Mouse (Mus musculus): Measurements from ENCODE around the gene Nalcn. TPM values are rescaled to one million over a fixed set of nuclear protein-coding genes. Genes with fewer than 3 reads are reported as not detected.
"Not testable (repeated sequence)": the region's sequence is repeated elsewhere in the genome, so short reads cannot be mapped to it uniquely, and the experiment has no call there.

The Nalcn gene
- 10.6 and 15.7 TPM in 2 replicates for polyA plus RNA-seq (2012; rRNA removed)

DNA sequence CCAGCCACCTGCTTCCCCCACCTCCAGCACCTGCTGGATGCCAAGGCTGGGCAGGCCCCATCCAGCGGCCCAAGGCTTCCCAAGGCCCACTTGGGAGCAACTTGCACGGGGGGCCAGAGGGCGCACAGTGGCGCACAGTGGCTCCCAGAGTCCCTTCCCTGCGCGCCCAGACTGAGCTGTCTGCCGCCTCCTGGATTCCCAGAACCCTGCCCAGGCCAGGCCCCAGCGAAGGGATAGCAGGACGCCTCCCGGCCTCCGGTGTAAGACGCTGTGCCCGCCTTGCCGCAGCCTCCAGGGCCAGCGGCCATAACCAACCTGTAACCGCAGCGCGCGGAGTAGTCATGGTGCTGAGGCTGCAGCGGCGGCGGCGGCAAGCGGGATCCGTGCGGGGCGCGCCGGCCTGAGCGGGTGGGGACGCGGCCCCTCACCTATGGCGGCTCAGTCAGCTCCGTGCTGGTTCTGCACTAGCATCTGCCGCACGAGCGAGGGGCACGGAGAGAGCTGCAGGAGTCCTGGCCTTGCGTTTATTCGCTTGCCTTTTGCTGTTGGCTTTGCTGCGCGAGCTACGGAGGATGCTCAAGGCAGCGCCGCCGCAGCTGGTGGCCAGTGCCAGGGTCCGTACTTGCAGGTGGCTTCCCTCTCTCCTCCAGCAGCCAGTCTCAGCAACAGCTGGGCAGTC, at the start of gene Nalcn:
TSS of gene Nalcn (minus strand) at position 644 of the 679 bp plus-strand sequence.
- peak; percentile 86 for DNase-seq (ENCODE audit: low read depth)
- TF ChIP-seq CTCF (IDR thresholded peaks at IDR 0.05; ENCODE audit: borderline replicate concordance, extremely low read depth, insufficient read depth, insufficient read length) (no peak), POLR2A (IDR thresholded peaks at IDR 0.05; ENCODE audit: borderline replicate concordance, extremely low read depth, insufficient read depth, insufficient read length, poor library complexity, severe bottlenecking) (no peak)

DNA sequence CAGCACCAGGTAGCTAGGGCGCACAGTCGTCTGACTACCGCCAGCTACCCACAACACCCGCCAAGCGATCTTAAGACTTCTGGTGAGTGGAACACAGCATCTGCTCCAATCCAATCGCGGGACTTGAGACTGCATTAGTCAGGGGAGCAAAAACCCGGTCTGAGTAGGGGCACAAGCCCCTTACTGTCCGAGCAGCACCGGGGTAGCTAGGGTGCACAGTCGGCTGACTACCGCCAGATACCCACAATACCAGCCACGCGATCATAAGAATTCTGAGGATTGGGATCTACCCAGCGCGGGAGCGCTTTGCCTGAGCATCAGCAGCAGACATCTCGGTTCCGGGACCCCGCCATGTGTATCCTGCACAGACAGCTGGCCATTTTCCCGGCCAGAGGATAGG, 44.1 kb upstream of the Nalcn start:
- not testable (repeated sequence) for DNase-seq (ENCODE audit: low read depth)

DNA sequence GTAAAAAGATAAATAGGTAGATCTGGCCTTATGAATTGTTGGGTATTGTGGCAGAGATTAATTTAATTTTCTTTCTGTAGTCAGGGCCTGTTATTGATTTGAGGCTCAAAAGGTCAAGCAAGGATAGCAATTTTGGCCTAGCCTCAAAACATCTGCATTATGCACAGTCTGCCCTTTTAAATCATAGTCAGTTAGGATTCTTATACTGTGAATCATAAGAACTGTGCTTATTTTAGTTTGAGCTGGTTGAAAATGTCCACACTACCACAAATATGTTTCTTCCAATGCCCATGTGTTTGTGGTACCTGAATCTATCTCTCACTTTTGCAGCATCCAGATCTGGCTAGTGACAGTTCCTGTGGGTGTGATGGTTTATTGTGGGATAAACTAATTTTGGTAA, 37.5 kb upstream of the Nalcn start:
- DNase-seq (ENCODE audit: low read depth) = no peak
- TF ChIP-seq POLR2A (IDR thresholded peaks at IDR 0.05; ENCODE audit: borderline replicate concordance, extremely low read depth, insufficient read depth, insufficient read length, poor library complexity, severe bottlenecking) = no peak
- no peak for TF ChIP-seq CTCF (IDR thresholded peaks at IDR 0.05; ENCODE audit: borderline replicate concordance, extremely low read depth, insufficient read depth, insufficient read length)

DNA sequence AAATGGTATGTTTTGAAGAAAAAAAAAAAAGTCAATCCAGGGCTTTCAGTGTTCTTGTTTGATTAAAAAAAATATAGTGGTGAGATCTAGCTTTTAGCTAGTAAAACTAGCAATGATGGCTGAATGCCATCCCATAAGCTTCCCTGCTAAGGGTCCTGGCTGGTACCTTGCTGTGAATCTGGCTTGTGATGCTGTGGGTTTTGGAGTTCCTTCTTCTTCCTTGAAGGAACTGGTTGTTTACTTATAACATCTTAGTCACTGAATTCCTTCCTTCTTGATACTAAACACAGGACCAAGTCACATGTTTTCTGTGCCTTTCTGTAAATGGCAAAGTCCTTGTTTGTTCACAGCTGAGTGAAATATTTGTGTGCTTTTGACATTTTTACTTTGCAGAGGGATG, 36.3 kb upstream of the Nalcn start:
- no peak for TF ChIP-seq CTCF (IDR thresholded peaks at IDR 0.05; ENCODE audit: borderline replicate concordance, extremely low read depth, insufficient read depth, insufficient read length)
- TF ChIP-seq POLR2A (IDR thresholded peaks at IDR 0.05; ENCODE audit: borderline replicate concordance, extremely low read depth, insufficient read depth, insufficient read length, poor library complexity, severe bottlenecking) = no peak
- peak; percentile 20 for DNase-seq (ENCODE audit: low read depth)

DNA sequence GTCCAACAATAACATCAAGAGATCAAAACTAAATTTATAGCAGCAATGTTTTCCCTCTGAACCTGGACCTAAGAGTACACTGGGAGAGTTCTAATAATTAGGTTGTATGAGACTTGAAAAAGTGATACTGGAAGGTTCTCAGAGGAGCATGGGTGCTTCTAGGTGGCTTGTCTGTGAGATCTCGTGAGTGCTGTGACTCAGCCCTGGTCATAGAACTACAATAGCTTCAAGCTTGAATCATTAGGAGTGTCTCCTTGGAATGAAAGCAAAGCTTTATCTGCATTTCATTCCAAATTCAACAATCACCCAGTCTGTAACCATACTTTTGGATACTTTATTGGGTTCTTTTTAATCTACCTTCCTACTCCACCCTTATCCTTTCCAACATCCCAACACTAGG, 35.4 kb upstream of the Nalcn start:
- no peak for DNase-seq (ENCODE audit: low read depth)
- TF ChIP-seq CTCF (IDR thresholded peaks at IDR 0.05; ENCODE audit: borderline replicate concordance, extremely low read depth, insufficient read depth, insufficient read length) (no peak), POLR2A (IDR thresholded peaks at IDR 0.05; ENCODE audit: borderline replicate concordance, extremely low read depth, insufficient read depth, insufficient read length, poor library complexity, severe bottlenecking) (no peak)

DNA sequence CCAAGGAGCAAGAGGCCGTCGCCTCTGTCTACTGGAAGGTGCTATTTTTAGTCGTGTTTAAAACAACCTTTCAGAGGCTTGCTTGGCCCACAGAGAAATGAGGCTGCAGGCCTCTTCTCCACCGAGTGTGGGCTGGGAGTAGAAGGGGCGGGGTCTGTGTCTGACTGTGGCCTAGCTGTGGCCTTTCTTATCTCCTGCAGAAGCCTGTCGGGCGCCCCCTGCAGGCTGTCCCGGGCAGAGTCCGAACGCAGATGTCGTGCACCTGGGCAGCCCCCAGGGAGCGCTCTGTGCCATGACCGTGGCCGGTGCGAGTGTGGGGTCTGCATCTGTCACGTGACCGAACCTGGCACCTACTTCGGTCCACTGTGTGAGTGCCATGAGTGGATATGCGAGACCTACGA, 34.1 kb upstream of the Nalcn start:
- peak; percentile 56; the same call in 1 of the 2 replicates for TF ChIP-seq CTCF (IDR thresholded peaks at IDR 0.05; ENCODE audit: borderline replicate concordance, extremely low read depth, insufficient read depth, insufficient read length)
- TF ChIP-seq POLR2A (IDR thresholded peaks at IDR 0.05; ENCODE audit: borderline replicate concordance, extremely low read depth, insufficient read depth, insufficient read length, poor library complexity, severe bottlenecking) = no peak

DNA sequence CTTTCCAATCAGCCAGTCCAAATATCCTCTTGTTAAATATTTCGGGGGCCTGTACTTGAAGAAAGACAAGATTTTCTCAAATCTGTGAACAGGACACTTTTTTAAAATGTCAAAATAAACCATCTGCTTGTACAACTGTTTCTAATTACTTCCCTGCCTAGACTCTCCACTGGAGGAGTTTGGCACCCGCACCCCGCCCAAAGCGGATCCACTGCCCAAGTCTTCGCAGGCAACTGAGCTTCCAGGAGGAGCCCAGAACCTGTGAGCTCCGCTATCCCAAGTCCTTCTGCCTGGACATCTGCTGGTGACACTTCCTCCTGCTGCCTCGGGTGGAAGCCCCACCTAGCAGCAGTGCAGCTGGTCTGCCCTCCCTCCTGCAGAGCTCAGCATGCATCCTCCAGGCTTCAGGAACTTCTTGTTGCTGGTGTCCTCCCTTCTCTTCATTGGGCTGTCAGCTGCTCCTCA, 33.0 kb upstream of the Nalcn start, which contains the start of gene Itgbl1:
TSS of gene Itgbl1 (plus strand) at position 51 of the 465 bp plus-strand sequence.
- peak; percentile 84 for DNase-seq (ENCODE audit: low read depth)
- no peak for TF ChIP-seq POLR2A (IDR thresholded peaks at IDR 0.05; ENCODE audit: borderline replicate concordance, extremely low read depth, insufficient read depth, insufficient read length, poor library complexity, severe bottlenecking)
- no peak for TF ChIP-seq CTCF (IDR thresholded peaks at IDR 0.05; ENCODE audit: borderline replicate concordance, extremely low read depth, insufficient read depth, insufficient read length)

More for the DNA sequence above, 34.1 kb upstream of the Nalcn start:
- peak; percentile 87 for DNase-seq (ENCODE audit: low read depth)

DNA sequence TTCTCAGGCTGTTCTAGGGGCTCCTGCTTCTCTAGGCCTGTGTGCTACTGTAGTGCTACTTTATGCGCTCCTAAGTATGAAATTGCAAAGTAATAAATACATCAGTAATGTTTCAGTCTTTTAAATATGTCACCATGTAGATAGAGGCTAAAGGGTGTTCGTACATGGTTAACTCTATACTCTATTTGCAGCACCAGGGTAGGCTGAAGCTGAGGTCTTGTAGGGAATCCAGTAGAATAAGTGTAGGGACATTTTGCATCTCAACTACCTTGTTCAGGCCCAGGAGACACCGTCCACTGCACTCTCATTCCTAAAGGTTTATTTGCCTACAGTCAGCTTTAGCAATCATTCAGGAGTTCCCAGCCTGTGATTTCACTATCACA, 227 bp upstream of the Nalcn start:
- no peak for TF ChIP-seq POLR2A (IDR thresholded peaks at IDR 0.05; ENCODE audit: borderline replicate concordance, extremely low read depth, insufficient read depth, insufficient read length, poor library complexity, severe bottlenecking)
- TF ChIP-seq CTCF (IDR thresholded peaks at IDR 0.05; ENCODE audit: borderline replicate concordance, extremely low read depth, insufficient read depth, insufficient read length) = no peak

DNA sequence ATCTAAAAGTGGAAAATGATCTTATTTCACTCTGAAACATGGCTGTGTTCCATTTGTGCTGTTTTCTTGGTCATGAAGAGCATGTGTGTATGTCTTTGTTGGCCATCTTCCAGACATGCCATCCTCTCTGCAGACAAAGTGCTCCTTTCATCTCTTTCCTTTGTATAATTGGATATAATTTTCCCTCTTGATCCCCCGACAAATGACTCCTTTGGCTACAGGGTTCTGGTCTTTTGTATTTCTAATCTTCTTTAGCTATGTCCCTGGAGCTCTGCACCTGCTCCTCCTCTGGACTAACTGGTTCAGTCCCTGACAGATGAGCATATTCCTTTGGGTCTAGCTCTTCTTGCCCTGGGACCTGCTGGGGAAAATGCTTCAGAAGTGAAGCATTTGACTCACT, 4.0 kb downstream of the Nalcn start:
- TF ChIP-seq CTCF (IDR thresholded peaks at IDR 0.05; ENCODE audit: borderline replicate concordance, extremely low read depth, insufficient read depth, insufficient read length) (no peak), POLR2A (IDR thresholded peaks at IDR 0.05; ENCODE audit: borderline replicate concordance, extremely low read depth, insufficient read depth, insufficient read length, poor library complexity, severe bottlenecking) (no peak)
- peak; percentile 86 for DNase-seq (ENCODE audit: low read depth)

More for the DNA sequence above, 227 bp upstream of the Nalcn start:
- no peak for DNase-seq (ENCODE audit: low read depth)

DNA sequence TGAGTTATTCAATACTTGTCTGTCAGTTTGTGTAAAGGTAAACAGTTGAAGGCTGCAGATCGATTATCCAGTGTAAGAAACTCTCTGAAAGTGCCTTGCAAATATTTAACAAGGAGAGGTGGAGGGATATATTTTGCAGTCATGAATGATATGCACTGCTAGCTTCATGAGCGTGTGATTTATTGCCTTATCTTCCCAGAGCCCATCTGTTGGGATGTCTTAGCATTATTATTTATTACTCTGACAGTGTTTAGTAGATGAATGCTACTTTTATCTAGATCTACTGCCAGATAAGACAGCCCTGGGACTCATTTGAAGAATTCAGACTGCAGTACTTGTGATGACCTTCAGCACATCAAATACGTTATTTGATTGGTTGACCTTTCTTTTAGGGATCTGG, 31.7 kb downstream of the Nalcn start:
- DNase-seq (ENCODE audit: low read depth) = no peak
- TF ChIP-seq CTCF (IDR thresholded peaks at IDR 0.05; ENCODE audit: borderline replicate concordance, extremely low read depth, insufficient read depth, insufficient read length) (no peak), POLR2A (IDR thresholded peaks at IDR 0.05; ENCODE audit: borderline replicate concordance, extremely low read depth, insufficient read depth, insufficient read length, poor library complexity, severe bottlenecking) (no peak)

DNA sequence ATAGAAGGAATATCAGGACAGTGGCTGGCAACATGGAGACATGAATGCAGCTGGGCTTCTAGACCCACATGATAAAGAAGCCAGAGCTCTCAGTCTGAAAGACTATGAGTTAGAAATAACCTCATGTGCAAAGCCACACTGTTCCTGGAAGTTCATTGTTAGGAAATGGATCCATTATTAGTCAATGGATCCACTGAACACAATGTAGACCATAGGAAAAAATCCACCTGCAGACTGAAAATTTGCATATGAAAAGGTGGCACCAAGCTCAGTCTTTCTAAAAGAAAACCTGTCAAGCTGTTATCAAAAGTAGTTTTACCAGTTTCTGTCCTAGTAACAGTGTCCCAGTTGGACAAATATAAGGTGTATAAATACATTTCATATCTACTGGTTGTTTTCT, 39.5 kb downstream of the Nalcn start:
- TF ChIP-seq POLR2A (IDR thresholded peaks at IDR 0.05; ENCODE audit: borderline replicate concordance, extremely low read depth, insufficient read depth, insufficient read length, poor library complexity, severe bottlenecking) = no peak
- no peak for TF ChIP-seq CTCF (IDR thresholded peaks at IDR 0.05; ENCODE audit: borderline replicate concordance, extremely low read depth, insufficient read depth, insufficient read length)
- DNase-seq (ENCODE audit: low read depth) = no peak

DNA sequence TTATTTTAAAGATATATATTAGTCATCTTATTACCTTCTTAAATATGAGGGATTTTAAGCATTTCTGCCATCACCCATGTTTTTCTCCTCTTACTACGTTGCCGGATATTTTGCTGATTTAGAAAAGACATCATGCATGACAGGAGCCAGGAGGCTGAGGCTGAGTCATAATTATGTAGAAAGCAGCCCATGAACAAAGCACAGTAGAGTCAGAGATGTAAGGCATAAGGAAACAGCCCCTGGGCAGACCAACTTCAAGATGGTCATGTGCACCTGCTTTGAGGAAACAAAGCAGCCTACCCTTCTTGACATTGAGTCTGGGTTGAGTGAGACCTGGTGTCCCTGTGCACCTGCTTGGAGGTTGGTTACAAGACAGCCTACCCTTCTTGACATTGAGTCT, 44.5 kb downstream of the Nalcn start:
- TF ChIP-seq POLR2A (IDR thresholded peaks at IDR 0.05; ENCODE audit: borderline replicate concordance, extremely low read depth, insufficient read depth, insufficient read length, poor library complexity, severe bottlenecking) (no peak), CTCF (IDR thresholded peaks at IDR 0.05; ENCODE audit: borderline replicate concordance, extremely low read depth, insufficient read depth, insufficient read length) (no peak)
- no peak for DNase-seq (ENCODE audit: low read depth)
